Mouse (Mus musculus): ENCODE measurements around the gene Emc1. TPM values are rescaled to one million over a fixed set of nuclear protein-coding genes. Genes with fewer than 3 reads are reported as not detected.

Emc1 gene
- polyA plus RNA-seq, 1 experiment = 77.1 TPM

DNA sequence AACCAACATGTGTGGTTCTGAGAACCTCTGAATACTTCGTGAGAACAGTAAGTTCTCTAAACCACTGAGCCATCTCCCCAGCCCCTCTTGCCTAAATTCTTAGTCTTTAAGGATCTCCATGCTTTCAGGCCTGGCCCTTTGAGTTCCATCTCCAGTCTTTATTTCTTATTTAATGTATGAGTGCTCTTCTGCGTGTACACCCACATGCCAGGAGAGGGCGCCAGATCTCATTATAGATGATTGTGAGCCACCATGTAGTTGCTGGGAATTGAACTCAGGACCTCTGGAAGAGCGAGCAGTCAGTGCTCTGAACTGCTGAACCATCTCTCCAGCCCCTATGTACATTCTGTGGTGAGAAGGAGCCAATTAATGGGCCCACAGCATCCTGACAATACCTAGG is 39.8 kb upstream of the Emc1 start:
- Histone ChIP-seq H3K4me3 (replicated peaks; ENCODE audit: insufficient read depth, low read depth, low read length) (no peak overlapping the region), H3K27me3 (ENCODE audit: control insufficient read depth, insufficient read depth, low read length) (no peaks in the 10 kb centered on the region), H3K4me1 (ENCODE audit: control insufficient read depth, insufficient read depth, low read length) (peaks cover 27% of the 10 kb centered on the region), H3K27ac (ENCODE audit: insufficient read depth, low read length) (no peak overlapping the region)
- WGBS = 65% methylated on average over 4 of the region's 4 CpGs
- DNase-seq = no peak
- TF ChIP-seq POLR2A (IDR thresholded peaks at IDR 0.05; ENCODE audit: borderline replicate concordance, insufficient read depth, low read length) = no peak
- peak; percentile 39; the same call in 1 of the 2 replicates for TF ChIP-seq CTCF (IDR thresholded peaks at IDR 0.05; ENCODE audit: borderline replicate concordance, insufficient read depth, low read depth, low read length)

DNA sequence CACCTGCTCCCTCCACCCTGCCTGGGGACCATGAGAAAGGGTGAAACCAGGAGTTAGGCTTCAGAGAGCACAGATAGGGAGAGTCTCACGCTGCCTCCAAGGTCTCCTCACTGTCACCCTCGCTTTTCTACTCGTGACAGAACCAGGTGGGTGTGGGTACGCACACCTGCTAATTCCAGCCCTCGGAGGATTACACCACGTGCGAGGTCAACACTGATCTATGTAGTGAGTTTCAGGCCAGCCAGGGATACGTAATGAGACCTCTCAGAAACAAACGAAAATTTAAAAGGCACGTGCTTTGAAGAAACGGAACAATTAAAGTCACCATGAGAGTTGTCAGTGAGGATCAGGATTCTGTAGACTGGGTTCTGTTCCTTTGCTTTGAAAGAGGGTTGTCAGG is 33.9 kb upstream of the Emc1 start:
- TF ChIP-seq CTCF (IDR thresholded peaks at IDR 0.05; ENCODE audit: borderline replicate concordance, insufficient read depth, low read depth, low read length) (no peak), POLR2A (IDR thresholded peaks at IDR 0.05; ENCODE audit: borderline replicate concordance, insufficient read depth, low read length) (no peak)
- WGBS = 91% methylated on average over 11 of the region's 11 CpGs
- H3K27me3 ChIP-seq (ENCODE audit: control insufficient read depth, insufficient read depth, low read length) = no peaks in the 10 kb centered on the region

DNA sequence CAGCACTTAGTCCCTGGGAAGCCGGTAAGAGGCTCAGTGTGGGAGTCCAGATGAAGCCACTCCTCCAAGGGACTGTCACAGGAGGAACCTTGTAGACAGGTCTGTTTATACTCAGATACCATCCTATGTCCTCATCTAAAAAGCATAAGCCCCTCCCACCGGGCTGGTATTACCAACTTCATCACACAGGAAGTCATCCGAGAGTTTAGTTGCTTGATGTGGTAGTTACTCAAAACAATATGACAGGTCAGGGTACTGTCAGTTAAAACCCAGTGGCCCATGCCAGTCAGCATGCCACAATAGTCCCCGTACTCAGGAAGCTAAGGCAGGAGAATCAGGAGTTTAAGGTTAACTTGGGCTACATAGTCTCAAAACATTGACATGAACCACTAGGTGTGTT is 32.6 kb upstream of the Emc1 start:
- H3K27me3 ChIP-seq (ENCODE audit: control insufficient read depth, insufficient read depth, low read length) = no peaks in the 10 kb centered on the region
- no peak overlapping the region for H3K4me3 ChIP-seq (replicated peaks; ENCODE audit: insufficient read depth, low read depth, low read length)
- no peak overlapping the region for H3K27ac ChIP-seq (ENCODE audit: insufficient read depth, low read length)
- no peak for DNase-seq
- TF ChIP-seq POLR2A (IDR thresholded peaks at IDR 0.05; ENCODE audit: borderline replicate concordance, insufficient read depth, low read length) (no peak), CTCF (IDR thresholded peaks at IDR 0.05; ENCODE audit: borderline replicate concordance, insufficient read depth, low read depth, low read length) (no peak)
- no peaks in the 10 kb centered on the region for H3K4me1 ChIP-seq (ENCODE audit: control insufficient read depth, insufficient read depth, low read length)
- 93% methylated on average over 4 of the region's 4 CpGs for WGBS

More for the DNA sequence above, 33.9 kb upstream of the Emc1 start:
- DNase-seq = no peak
- Histone ChIP-seq H3K4me3 (replicated peaks; ENCODE audit: insufficient read depth, low read depth, low read length) (no peak overlapping the region), H3K27ac (ENCODE audit: insufficient read depth, low read length) (no peak overlapping the region), H3K4me1 (ENCODE audit: control insufficient read depth, insufficient read depth, low read length) (no peaks in the 10 kb centered on the region)

DNA sequence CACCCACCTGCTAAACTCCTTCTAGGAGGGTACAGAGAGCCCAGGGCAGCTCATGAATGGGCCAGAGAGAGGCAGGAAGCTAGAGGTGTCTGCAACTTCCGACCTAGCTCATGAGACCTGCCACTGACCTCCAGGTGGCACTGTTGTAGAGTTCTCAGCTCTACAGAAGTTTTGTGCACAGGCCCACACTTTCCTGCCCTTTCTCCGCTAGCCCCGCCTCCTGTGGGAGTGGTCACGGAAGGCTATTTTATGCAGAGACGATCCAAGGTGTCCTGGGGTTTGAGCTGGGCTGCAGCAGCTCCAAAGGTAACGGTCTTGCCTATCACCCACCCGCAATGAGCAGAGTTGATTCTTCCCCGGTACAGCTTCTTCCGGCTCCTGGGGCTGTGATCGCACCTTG is 21.8 kb upstream of the Emc1 start:
- Histone ChIP-seq H3K27me3 (ENCODE audit: control insufficient read depth, insufficient read depth, low read length) (no peaks in the 10 kb centered on the region), H3K4me1 (ENCODE audit: control insufficient read depth, insufficient read depth, low read length) (no peaks in the 10 kb centered on the region), H3K27ac (ENCODE audit: insufficient read depth, low read length) (no peak overlapping the region), H3K4me3 (replicated peaks; ENCODE audit: insufficient read depth, low read depth, low read length) (no peak overlapping the region)
- WGBS = 14% methylated on average over 10 of the region's 10 CpGs
- peak in 1 of 2 experiments; percentile 27 for DNase-seq
- no peak for TF ChIP-seq POLR2A (IDR thresholded peaks at IDR 0.05; ENCODE audit: borderline replicate concordance, insufficient read depth, low read length)
- TF ChIP-seq CTCF (IDR thresholded peaks at IDR 0.05; ENCODE audit: borderline replicate concordance, insufficient read depth, low read depth, low read length) = peak; percentile 55; the same call in 1 of the 2 replicates

DNA sequence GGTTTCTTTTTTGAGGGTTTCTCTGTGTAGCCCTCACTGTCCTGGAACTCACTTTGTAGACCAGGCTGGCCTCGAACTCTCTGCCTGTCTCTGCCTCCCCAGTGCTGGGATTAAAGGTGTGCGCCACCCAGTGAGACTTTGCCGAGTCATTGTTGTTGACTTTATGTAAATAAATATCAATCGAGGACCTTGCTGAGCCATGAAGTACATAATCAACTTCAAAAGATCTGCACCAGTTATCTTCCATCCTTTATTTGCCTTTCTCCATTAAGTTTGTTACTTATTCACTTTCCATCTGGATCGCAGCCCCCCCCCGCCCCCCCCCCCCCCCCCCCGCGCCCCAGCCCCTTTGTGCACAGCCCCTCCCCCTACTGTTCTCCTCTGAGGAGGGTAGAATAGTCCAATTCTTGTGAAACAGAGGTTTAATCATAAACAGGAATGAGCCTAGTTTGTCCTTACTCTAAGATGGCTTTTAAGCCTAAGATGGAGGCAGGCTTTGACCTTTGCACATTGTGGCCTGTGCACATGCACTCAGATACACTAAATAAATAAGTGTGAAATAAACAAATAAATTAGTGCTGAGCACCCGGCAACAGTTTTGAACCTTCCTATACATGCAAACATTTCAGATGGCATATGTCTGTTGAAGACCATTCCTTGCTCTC is 17.6 kb upstream of the Emc1 start:
- no peaks in the 10 kb centered on the region for H3K4me1 ChIP-seq (ENCODE audit: control insufficient read depth, insufficient read depth, low read length)
- H3K4me3 ChIP-seq (replicated peaks; ENCODE audit: insufficient read depth, low read depth, low read length) = no peak overlapping the region
- no peaks in the 10 kb centered on the region for H3K27me3 ChIP-seq (ENCODE audit: control insufficient read depth, insufficient read depth, low read length)
- no peak for DNase-seq
- WGBS = 62% methylated on average over 8 of the region's 9 CpGs
- TF ChIP-seq POLR2A (IDR thresholded peaks at IDR 0.05; ENCODE audit: borderline replicate concordance, insufficient read depth, low read length) = no peak
- TF ChIP-seq CTCF (IDR thresholded peaks at IDR 0.05; ENCODE audit: borderline replicate concordance, insufficient read depth, low read depth, low read length) = no peak
- H3K27ac ChIP-seq (ENCODE audit: insufficient read depth, low read length) = no peak overlapping the region

DNA sequence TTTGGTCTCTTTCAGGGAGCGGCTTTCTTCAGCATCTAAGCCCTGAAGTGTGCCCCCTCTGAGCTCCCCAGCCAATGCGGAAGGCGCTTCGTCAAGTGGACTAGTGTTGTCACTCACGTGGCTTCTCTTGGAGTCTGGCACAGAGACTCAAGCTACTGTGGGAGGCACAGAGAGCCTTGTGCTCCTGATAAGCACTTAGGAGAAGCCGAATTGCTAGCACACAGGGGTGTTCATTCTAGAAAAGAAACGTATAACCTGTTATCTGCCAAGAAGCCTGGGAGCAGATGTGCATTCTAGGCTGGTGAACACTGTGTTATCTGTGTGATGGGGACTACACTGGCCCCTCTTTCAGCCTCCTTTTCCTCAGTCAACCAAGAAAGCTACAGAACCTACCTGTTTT is 16.9 kb upstream of the Emc1 start:
- WGBS = 59% methylated on average over 7 of the region's 7 CpGs
- H3K27me3 ChIP-seq (ENCODE audit: control insufficient read depth, insufficient read depth, low read length) = no peaks in the 10 kb centered on the region
- H3K4me3 ChIP-seq (replicated peaks; ENCODE audit: insufficient read depth, low read depth, low read length) = no peak overlapping the region
- H3K4me1 ChIP-seq (ENCODE audit: control insufficient read depth, insufficient read depth, low read length) = no peaks in the 10 kb centered on the region
- no peak for DNase-seq
- no peak for TF ChIP-seq POLR2A (IDR thresholded peaks at IDR 0.05; ENCODE audit: borderline replicate concordance, insufficient read depth, low read length)
- TF ChIP-seq CTCF (IDR thresholded peaks at IDR 0.05; ENCODE audit: borderline replicate concordance, insufficient read depth, low read depth, low read length) = no peak
- no peak overlapping the region for H3K27ac ChIP-seq (ENCODE audit: insufficient read depth, low read length)

DNA sequence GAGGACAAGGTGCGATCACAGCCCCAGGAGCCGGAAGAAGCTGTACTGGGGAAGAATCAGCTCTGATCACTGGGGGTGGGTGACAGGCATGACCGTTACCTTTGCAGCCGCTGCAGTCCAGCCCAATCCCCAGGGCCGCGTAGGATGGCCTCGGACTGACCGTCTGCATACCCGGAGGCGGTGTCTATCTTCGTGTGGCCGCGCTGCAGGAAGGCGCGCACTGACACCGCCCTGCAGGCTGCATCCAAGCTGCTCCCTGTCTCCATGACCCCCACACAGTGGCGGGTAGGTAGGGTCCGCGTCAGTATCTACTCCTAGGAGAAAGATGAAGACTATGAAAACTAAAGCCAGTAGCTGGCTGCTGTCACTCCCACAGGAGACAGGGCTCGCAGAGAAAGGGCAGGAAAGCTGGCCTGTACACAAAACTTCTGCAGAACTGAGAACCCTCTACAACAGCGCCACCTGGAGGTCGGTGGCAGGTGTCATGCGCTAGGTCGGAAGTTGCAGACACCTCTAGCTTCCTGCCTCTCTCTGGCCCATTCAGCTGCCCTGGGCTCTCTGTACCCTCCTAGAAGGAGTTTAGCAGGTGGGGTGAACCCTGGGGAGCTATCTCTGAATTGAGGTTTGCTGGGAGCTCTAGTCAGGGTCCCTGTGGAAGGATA is 15.4 kb upstream of the Emc1 start:
- H3K27ac ChIP-seq (ENCODE audit: insufficient read depth, low read length) = no peak overlapping the region
- H3K4me3 ChIP-seq (replicated peaks; ENCODE audit: insufficient read depth, low read depth, low read length) = no peak overlapping the region
- DNase-seq = peak; percentile 56 to 72
- no peaks in the 10 kb centered on the region for H3K27me3 ChIP-seq (ENCODE audit: control insufficient read depth, insufficient read depth, low read length)
- TF ChIP-seq CTCF (IDR thresholded peaks at IDR 0.05; ENCODE audit: borderline replicate concordance, insufficient read depth, low read depth, low read length) = peak; percentile 87
- TF ChIP-seq POLR2A (IDR thresholded peaks at IDR 0.05; ENCODE audit: borderline replicate concordance, insufficient read depth, low read length) = no peak
- H3K4me1 ChIP-seq (ENCODE audit: control insufficient read depth, insufficient read depth, low read length) = no peaks in the 10 kb centered on the region
- WGBS = 25% methylated on average over 24 of the region's 24 CpGs

DNA sequence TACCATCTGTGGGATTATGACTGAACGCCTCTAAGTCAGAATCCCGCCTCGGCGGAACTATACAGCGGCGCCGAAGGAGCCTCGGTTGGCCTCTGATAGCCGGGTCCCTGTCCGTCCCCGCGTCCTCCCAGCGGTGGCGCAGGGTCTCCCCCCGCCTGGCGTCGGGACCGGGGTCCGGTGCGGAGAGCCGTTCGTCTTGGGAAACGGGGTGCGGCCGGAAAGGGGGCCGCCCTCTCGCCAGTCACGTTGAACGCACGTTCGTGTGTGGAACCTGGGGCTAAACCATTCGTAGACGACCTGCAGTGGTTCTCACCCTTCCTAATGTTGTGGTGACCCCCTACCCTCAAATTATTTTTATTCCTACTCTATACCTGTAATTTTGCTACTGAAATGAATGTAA is 14.2 kb upstream of the Emc1 start:
- Histone ChIP-seq H3K27ac (ENCODE audit: insufficient read depth, low read length) (no peak overlapping the region), H3K4me3 (replicated peaks; ENCODE audit: insufficient read depth, low read depth, low read length) (no peak overlapping the region), H3K27me3 (ENCODE audit: control insufficient read depth, insufficient read depth, low read length) (no peaks in the 10 kb centered on the region), H3K4me1 (ENCODE audit: control insufficient read depth, insufficient read depth, low read length) (no peaks in the 10 kb centered on the region)
- no peak for DNase-seq
- 52% methylated on average over 33 of the region's 33 CpGs for WGBS
- no peak for TF ChIP-seq CTCF (IDR thresholded peaks at IDR 0.05; ENCODE audit: borderline replicate concordance, insufficient read depth, low read depth, low read length)

Data from cerebellum, adult 2 months (tissue).